Mouse (Mus musculus): ENCODE results near the gene Zfp365.

- TF ChIP-seq CTCF (IDR thresholded peaks at IDR 0.05; ENCODE audit: low read depth, low read length) (no peak), POLR2A (IDR thresholded peaks at IDR 0.05; ENCODE audit: insufficient read depth, low read length) (no peak), EP300 (IDR thresholded peaks at IDR 0.05; ENCODE audit: insufficient read depth, low read depth, low read length) (no peak)
Observed at GRCm38 (mm10) chr10:67901179-67901578, 11.3 kb downstream of the Zfp365 start.

Data from ES-Bruce4 (cell line).